Mouse (Mus musculus) ES-Bruce4 (cell line): ENCODE results near the gene Arhgap24.

Experiments used
- CTCF ChIP-seq: IDR thresholded peaks from one replicate; pipeline ENCODE4 v1.8.1; 2011; ENCODE audit warnings: low read depth, low read length
- EP300 ChIP-seq: IDR thresholded peaks from 2 replicates; pipeline ENCODE4 v1.6.1; 2011; ENCODE audit warnings: low read depth, low read length; ENCODE audit not compliant: insufficient read depth

DNA sequence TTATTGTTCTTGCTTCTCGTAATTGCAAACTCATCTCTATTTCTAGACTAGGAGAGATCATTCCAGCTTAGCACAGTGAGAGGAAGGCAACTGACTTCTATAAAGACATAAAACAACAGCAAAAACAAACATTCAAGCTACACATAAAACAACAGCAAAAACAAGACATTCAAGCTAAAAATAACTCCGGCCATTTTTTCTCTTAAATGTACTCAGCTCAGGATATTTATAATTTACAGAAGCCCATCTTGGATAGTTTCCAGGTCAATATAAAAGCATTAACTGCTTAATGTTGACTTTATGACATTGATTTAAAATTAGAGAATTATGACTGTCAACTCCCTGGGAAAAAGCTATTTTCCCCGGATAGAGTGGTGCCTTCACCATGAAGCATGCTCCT, 262.2 kb downstream of the Arhgap24 start:
- TF ChIP-seq CTCF: no peak
- no peak for TF ChIP-seq EP300
